Comparison of ENCODE assay signal across 8 mouse cellular contexts in genomic region chr8:120693861-120694493, GRCm38 (mm10). TPM values are rescaled to one million over a fixed set of nuclear protein-coding genes. Genes with fewer than 3 reads are reported as not detected.
DNase-seq lines count a peak whose midpoint lies in the region; ATAC-seq and TF ChIP-seq lines count a peak whose summit lies in the region.

No protein-coding gene starts in this region.

- peak overlapping the region; percentile 38; the same call in 1 of the 2 replicates for H3K4me2 ChIP-seq in kidney, postnatal 0 days (ENCODE audit: low read length)
- no peak overlapping the region for H3K4me2 ChIP-seq in hindbrain, embryonic 16.5 days (ENCODE audit: low read length)

- peaks cover 13% of the 10 kb centered on the region; the same call in 1 of the 2 replicates for H3K4me1 ChIP-seq in kidney, postnatal 0 days (replicated peaks; ENCODE audit: insufficient read depth, low read length)
- H3K4me1 ChIP-seq in megakaryocyte, embryonic 14.5 days: peaks cover 61% of the 10 kb centered on the region
- H3K4me1 ChIP-seq in hindbrain, embryonic 16.5 days (ENCODE audit: control insufficient read depth, insufficient read depth, low read depth, low read length): peaks cover 6% of the 10 kb centered on the region

- DNase-seq in kidney, adult 18-20 months: peak; percentile 59
- DNase-seq in kidney, adult 11 months: no peak
- peak; percentile 46 for DNase-seq in c-Kit-positive CD71-negative TER-119-negative erythroid progenitor cells, embryonic 14.5 days (ENCODE audit: low read depth)
- peak; percentile 81 for DNase-seq in kidney, postnatal 0 days (ENCODE audit: low spot score)
- no peak for DNase-seq in left cerebral cortex, postnatal 10 days (ENCODE audit: extremely low spot score in 1 of 2, low spot score in 2 of 2)
- no peak for DNase-seq in spleen, adult 18-20 months

- intact Hi-C loops in left cerebral cortex, postnatal 10 days (cut with DNase I): no loop called here

- H3K4me3 ChIP-seq in kidney, postnatal 0 days (replicated peaks; ENCODE audit: low read depth, low read length): no peak overlapping the region
- peak overlapping the region; percentile 29 for H3K4me3 ChIP-seq in megakaryocyte, embryonic 14.5 days (replicated peaks)
- H3K4me3 ChIP-seq in hindbrain, embryonic 16.5 days (ENCODE audit: low read length): no peak overlapping the region

- H3K36me3 ChIP-seq in kidney, postnatal 0 days (ENCODE audit: insufficient read depth, low read length): no peaks in the 10 kb centered on the region
- no peaks in the 10 kb centered on the region for H3K36me3 ChIP-seq in megakaryocyte, embryonic 14.5 days (replicated peaks; ENCODE audit: low read length)
- no peaks in the 10 kb centered on the region for H3K36me3 ChIP-seq in hindbrain, embryonic 16.5 days (ENCODE audit: control insufficient read depth, insufficient read depth, low read length)

- H3K27ac ChIP-seq in kidney, postnatal 0 days: peak overlapping the region; percentile 62; the same call in 1 of the 2 replicates
- no peak overlapping the region for H3K27ac ChIP-seq in hindbrain, embryonic 16.5 days (ENCODE audit: low read depth, low read length)

- H3K9ac ChIP-seq in kidney, postnatal 0 days (ENCODE audit: low read depth, low read length): 0 out of 2 replicates have a peak overlapping the region, but pooled peaks have one; percentile 6
- no peak overlapping the region for H3K9ac ChIP-seq in hindbrain, embryonic 16.5 days (ENCODE audit: low read depth, low read length)

- TF ChIP-seq CTCF in kidney, postnatal 0 days (IDR thresholded peaks at IDR 0.05; ENCODE audit: low read depth): no peak

- H3K9me3 ChIP-seq in kidney, postnatal 0 days (replicated peaks; ENCODE audit: low read length): no peaks in the 10 kb centered on the region
- peaks cover 11% of the 10 kb centered on the region; the same call in 1 of the 2 replicates for H3K9me3 ChIP-seq in megakaryocyte, embryonic 14.5 days
- H3K9me3 ChIP-seq in hindbrain, embryonic 16.5 days (ENCODE audit: control insufficient read depth, low read length): no peaks in the 10 kb centered on the region

- WGBS in kidney, postnatal 0 days: 13% methylated on average over 22 of the region's 22 CpGs
- 54% methylated on average over 22 of the region's 22 CpGs for WGBS in hindbrain, embryonic 16.5 days

- ATAC-seq in kidney, postnatal 0 days (replicated peaks; ENCODE audit: low FRiP score, low read depth): peak; percentile 69
- no peak for ATAC-seq in hindbrain, embryonic 16.5 days

- H3K27me3 ChIP-seq in kidney, postnatal 0 days (ENCODE audit: insufficient read depth, low read length): no peaks in the 10 kb centered on the region
- peaks cover 50% of the 10 kb centered on the region for H3K27me3 ChIP-seq in megakaryocyte, embryonic 14.5 days (replicated peaks)
- H3K27me3 ChIP-seq in hindbrain, embryonic 16.5 days (replicated peaks; ENCODE audit: control insufficient read depth, insufficient read depth, low read length): no peaks in the 10 kb centered on the region

RNA-seq across cellular contexts. Expression of gene Emc8, which starts 25.6 kb away (rescaled TPM):
- polyA plus RNA-seq in kidney, postnatal 0 days (2015; fragmentation: Nextera tagmentation; extraction: Ambion mirVana): 210 and 213 TPM in 2 replicates
- 61.0 and 78.8 TPM in 2 replicates for polyA plus RNA-seq in megakaryocyte, embryonic 14.5 days (2012; ENCODE audit: insufficient read depth, low replicate concordance)
- total RNA-seq in left cerebral cortex, postnatal 10 days (2021): 10 to 100 TPM; 66.6 to 72.9 TPM
- 118 and 124 TPM in 2 replicates for polyA plus RNA-seq in hindbrain, embryonic 16.5 days (2015; fragmentation: Nextera tagmentation; extraction: Ambion mirVana)

RNA-seq across cellular contexts. Expression of gene Cox4i1, which starts 26.0 kb away (rescaled TPM):
- polyA plus RNA-seq in kidney, postnatal 0 days (2015; fragmentation: Nextera tagmentation; extraction: Ambion mirVana): 2,057 and 2,086 TPM in 2 replicates
- polyA plus RNA-seq in megakaryocyte, embryonic 14.5 days (2012; ENCODE audit: insufficient read depth, low replicate concordance): 46.4 and 216 TPM in 2 replicates
- total RNA-seq in left cerebral cortex, postnatal 10 days (2021): 1,000 to 10,000 TPM; 1,012 to 1,017 TPM
- 1,225 and 1,379 TPM in 2 replicates for polyA plus RNA-seq in hindbrain, embryonic 16.5 days (2015; fragmentation: Nextera tagmentation; extraction: Ambion mirVana)

RNA-seq across cellular contexts. Expression of gene Gm27021, which starts 26.1 kb away (rescaled TPM):
- polyA plus RNA-seq in kidney, postnatal 0 days (2015; fragmentation: Nextera tagmentation; extraction: Ambion mirVana): 3.2 and 4.0 TPM in 2 replicates
- 10.0 and 10.1 TPM in 2 replicates for polyA plus RNA-seq in megakaryocyte, embryonic 14.5 days (2012; ENCODE audit: insufficient read depth, low replicate concordance)
- total RNA-seq in left cerebral cortex, postnatal 10 days (2021): under 1 TPM in 1 of 2 experiments, not detected in 1; 0.66 TPM
- polyA plus RNA-seq in hindbrain, embryonic 16.5 days (2015; fragmentation: Nextera tagmentation; extraction: Ambion mirVana): 6.5 and 7.9 TPM in 2 replicates

RNA-seq across cellular contexts. Expression of gene Irf8, which starts 42.2 kb away (rescaled TPM):
- polyA plus RNA-seq in kidney, postnatal 0 days (2015; fragmentation: Nextera tagmentation; extraction: Ambion mirVana): 15.7 TPM in 2 replicates
- 14.6 and 50.7 TPM in 2 replicates for polyA plus RNA-seq in megakaryocyte, embryonic 14.5 days (2012; ENCODE audit: insufficient read depth, low replicate concordance)
- total RNA-seq in left cerebral cortex, postnatal 10 days (2021): 1 to 10 TPM; 3.7 to 4.5 TPM
- polyA plus RNA-seq in hindbrain, embryonic 16.5 days (2015; fragmentation: Nextera tagmentation; extraction: Ambion mirVana): 4.2 and 4.8 TPM in 2 replicates

RNA-seq across cellular contexts. Expression of gene 1190005I06Rik, which starts 46.5 kb away (rescaled TPM):
- polyA plus RNA-seq in kidney, postnatal 0 days (2015; fragmentation: Nextera tagmentation; extraction: Ambion mirVana): 2.2 and 2.6 TPM in 2 replicates
- 3.6 TPM in 1 of 2 replicates, not detected in the other for polyA plus RNA-seq in megakaryocyte, embryonic 14.5 days (2012; ENCODE audit: insufficient read depth, low replicate concordance)
- total RNA-seq in left cerebral cortex, postnatal 10 days (2021): 1 to 10 TPM; 5.2 to 7.1 TPM
- 18.3 and 20.5 TPM in 2 replicates for polyA plus RNA-seq in hindbrain, embryonic 16.5 days (2015; fragmentation: Nextera tagmentation; extraction: Ambion mirVana)

Comparison
In these comparisons a context has a peak if more than half of its experiments do, and no peak if none do; other contexts are left out.
1. DNase-seq: peak in kidney, adult 18-20 months (single experiment), c-Kit-positive CD71-negative TER-119-negative erythroid progenitor cells, embryonic 14.5 days (single experiment) and kidney, postnatal 0 days (single experiment); none in kidney, adult 11 months (single experiment), left cerebral cortex, postnatal 10 days (0 of 2) and spleen, adult 18-20 months (0 of 2).